Mouse (Mus musculus) liver, embryonic 15.5 days (tissue): ENCODE measurements around the gene AA986860. TPM values are rescaled to one million over a fixed set of nuclear protein-coding genes. Genes with fewer than 3 reads are reported as not detected.
A peak's percentile ranks its signal among the peaks of the same experiment; 100 is the strongest.

ENCODE experiments used
- ATAC-seq: fragments of 200-750 bp; cut with Nextera tagmentation; 2 replicates; pipeline ENCODE4 v1.8.0; 2017; ENCODE audit warnings: moderate number of reproducible peaks, mild to moderate bottlenecking, moderate library complexity; ENCODE audit not compliant: insufficient read depth
- H3K27ac ChIP-seq: fragments of 300-500 bp; sonication (generic); replicated peaks from 2 replicates; pipeline ENCODE4 v1.5.1; 2015; ENCODE audit warnings: mild to moderate bottlenecking, inconsistent platforms
- H3K27me3 ChIP-seq: fragments of 300-500 bp; sonication (generic); 2 replicates; pipeline ENCODE4 v1.6.1; 2015; ENCODE audit warnings: mild to moderate bottlenecking, inconsistent platforms
- H3K36me3 ChIP-seq: fragments of 300-500 bp; sonication (generic); replicated peaks from 2 replicates; pipeline ENCODE4 v1.6.1; 2015; ENCODE audit warnings: moderate library complexity, mild to moderate bottlenecking, inconsistent platforms
- H3K4me1 ChIP-seq: fragments of 300-500 bp; sonication (generic); replicated peaks from 2 replicates; pipeline ENCODE4 v1.6.1; 2015; ENCODE audit warnings: inconsistent platforms
- H3K4me2 ChIP-seq: fragments of 300-500 bp; sonication (generic); 2 replicates; pipeline ENCODE4 v1.6.1; 2015; ENCODE audit warnings: moderate library complexity, mild to moderate bottlenecking, inconsistent platforms
- H3K4me3 ChIP-seq: fragments of 300-500 bp; sonication (generic); replicated peaks from 2 replicates; pipeline ENCODE4 v1.5.1; 2015; ENCODE audit warnings: mild to moderate bottlenecking, inconsistent platforms
- H3K9ac ChIP-seq: fragments of 300-500 bp; sonication (generic); 2 replicates; pipeline ENCODE4 v1.6.1; 2015; ENCODE audit warnings: moderate library complexity, mild to moderate bottlenecking, inconsistent platforms
- H3K9me3 ChIP-seq: fragments of 300-500 bp; sonication (generic); replicated peaks from 2 replicates; pipeline ENCODE4 v1.6.1; 2016; ENCODE audit warnings: inconsistent platforms
- WGBS: fragments of 180-500 bp; shearing (Covaris S2); methylation state at CpG from one replicate; pipeline ENCODE4 v1.1.7; 2015; ENCODE audit warnings: mixed read lengths; ENCODE audit not compliant: insufficient replicate concordance; 5-methylcytosine and 5-hydroxymethylcytosine counted together
- polyA plus RNA-seq: library from polyadenylated mRNA; unstranded; fragments of >200 nt; fragmentation: Nextera tagmentation; extraction: Ambion mirVana; gene quantifications from 2 replicates; pipeline ENCODE4 v1.2.1, GENCODE M21; 2015

Gene AA986860
- polyA plus RNA-seq, 1 experiment from 2014 or later: 7.4 TPM

GRCm38 (mm10) chr1:130716513-130717290 is 15.1 kb upstream of the AA986860 start:
- Histone ChIP-seq H3K36me3 (peaks cover 27% of the 10 kb centered on the region), H3K9me3 (no peaks in the 10 kb centered on the region), H3K9ac (peak overlapping the region; percentile 89), H3K4me2 (peak overlapping the region; percentile 92), H3K4me1 (peaks cover 44% of the 10 kb centered on the region), H3K27me3 (no peaks in the 10 kb centered on the region), H3K27ac (peak overlapping the region; percentile 93), H3K4me3 (peak overlapping the region; percentile 98)
- WGBS: under 1% methylated on average over 42 of the region's 42 CpGs
- peak; percentile 6 for ATAC-seq

- no peaks in the 10 kb centered on the region for H3K9me3 ChIP-seq
- peak within 1 kb of the TSS; percentile 93 for H3K27ac ChIP-seq
- peak within 1 kb of the TSS; percentile 98 for H3K4me3 ChIP-seq
- peaks cover 44% of the 10 kb centered on the region for H3K4me1 ChIP-seq
- peak; percentile 65 for ATAC-seq
- peak within 1 kb of the TSS; percentile 92 for H3K4me2 ChIP-seq
- H3K27me3 ChIP-seq: no peaks in the 10 kb centered on the region
- H3K9ac ChIP-seq: peak within 1 kb of the TSS; percentile 89
- H3K36me3 ChIP-seq: peaks cover 27% of the 10 kb centered on the region
- under 1% methylated on average over 54 of the region's 54 CpGs for WGBS
These were observed 14.4 kb upstream of the AA986860 start, which contains the start of gene Yod1 for GRCm38 (mm10) chr1:130717291-130717871. Yod1 (plus strand) TSS chr1:130717327.

GRCm38 (mm10) chr1:130724206-130724605 is 7.6 kb upstream of the AA986860 start:
- no peak overlapping the region for H3K27ac ChIP-seq
- H3K9ac ChIP-seq: no peak overlapping the region
- 81% methylated on average over 5 of the region's 5 CpGs for WGBS
- no peaks in the 10 kb centered on the region for H3K9me3 ChIP-seq
- H3K27me3 ChIP-seq: no peaks in the 10 kb centered on the region
- H3K4me2 ChIP-seq: no peak overlapping the region
- peaks cover 8% of the 10 kb centered on the region for H3K4me1 ChIP-seq
- H3K36me3 ChIP-seq: peaks cover 31% of the 10 kb centered on the region
- H3K4me3 ChIP-seq: no peak overlapping the region
- no peak for ATAC-seq

- no peak overlapping the region for H3K9ac ChIP-seq
- no peak overlapping the region for H3K4me3 ChIP-seq
- peaks cover 19% of the 10 kb centered on the region for H3K4me1 ChIP-seq
- 96% methylated on average over 2 of the region's 2 CpGs for WGBS
- H3K4me2 ChIP-seq: no peak overlapping the region
- ATAC-seq: no peak
- peaks cover 23% of the 10 kb centered on the region for H3K36me3 ChIP-seq
- H3K27ac ChIP-seq: no peak overlapping the region
- H3K9me3 ChIP-seq: no peaks in the 10 kb centered on the region
- no peaks in the 10 kb centered on the region for H3K27me3 ChIP-seq
These were observed 5.4 kb upstream of the AA986860 start for GRCm38 (mm10) chr1:130726396-130726795.

GRCm38 (mm10) chr1:130728070-130728469 is 3.7 kb upstream of the AA986860 start:
- H3K27ac ChIP-seq: 0 out of 2 replicates have a peak overlapping the region, but pooled peaks have one; percentile 20
- peaks cover 35% of the 10 kb centered on the region for H3K4me1 ChIP-seq
- no peak overlapping the region for H3K9ac ChIP-seq
- WGBS: 33% methylated on average over 1 of the region's 1 CpGs
- no peaks in the 10 kb centered on the region for H3K27me3 ChIP-seq
- peaks cover 15% of the 10 kb centered on the region for H3K36me3 ChIP-seq
- no peak overlapping the region for H3K4me3 ChIP-seq
- H3K4me2 ChIP-seq: no peak overlapping the region
- no peaks in the 10 kb centered on the region for H3K9me3 ChIP-seq
- no peak for ATAC-seq

DNA sequence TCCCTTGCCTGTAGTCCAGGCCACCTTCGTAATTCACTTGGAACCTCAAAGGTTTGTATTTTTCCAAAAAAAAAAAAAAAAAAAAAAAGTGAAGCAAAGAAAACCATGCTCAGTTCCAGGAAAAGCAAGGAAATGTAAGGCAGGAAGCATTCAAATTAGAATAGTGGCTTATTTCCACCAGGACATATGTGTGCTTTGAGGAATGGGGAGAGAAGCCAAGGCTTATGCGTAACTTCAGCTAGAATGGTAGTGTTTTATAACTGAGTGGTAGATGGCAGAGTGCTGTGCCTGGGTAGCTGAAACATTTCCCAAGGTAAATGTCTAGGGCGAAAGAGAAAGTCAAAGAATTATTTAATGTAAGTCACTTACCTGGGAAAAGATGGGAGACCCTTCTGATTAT is 3.1 kb upstream of the AA986860 start:
- Histone ChIP-seq H3K27me3 (no peaks in the 10 kb centered on the region), H3K36me3 (peaks cover 9% of the 10 kb centered on the region), H3K9me3 (no peaks in the 10 kb centered on the region), H3K27ac (0 out of 2 replicates have a peak overlapping the region, but pooled peaks have one; percentile 9), H3K4me1 (peaks cover 42% of the 10 kb centered on the region), H3K4me2 (no peak overlapping the region), H3K9ac (no peak overlapping the region), H3K4me3 (no peak overlapping the region)
- ATAC-seq: no peak
- 82% methylated on average over 3 of the region's 3 CpGs for WGBS

- peaks cover 46% of the 10 kb centered on the region for H3K4me1 ChIP-seq
- H3K4me3 ChIP-seq: no peak within 1 kb of the TSS
- H3K4me2 ChIP-seq: no peak within 1 kb of the TSS
- 66% methylated on average over 2 of the region's 2 CpGs for WGBS
- ATAC-seq: no peak
- no peak within 1 kb of the TSS for H3K9ac ChIP-seq
- H3K36me3 ChIP-seq: peaks cover 4% of the 10 kb centered on the region; the same call in 1 of the 2 replicates
- no peaks in the 10 kb centered on the region for H3K9me3 ChIP-seq
- no peaks in the 10 kb centered on the region for H3K27me3 ChIP-seq
- 0 out of 2 replicates have a peak within 1 kb of the TSS, but pooled peaks have one; percentile 20 for H3K27ac ChIP-seq
These were observed 2.6 kb upstream of the AA986860 start, which contains the start of gene Pfkfb2 for GRCm38 (mm10) chr1:130729153-130729552. Pfkfb2 (minus strand) TSS chr1:130729253.

- ATAC-seq: peak; percentile 37
- Histone ChIP-seq H3K4me1 (peaks cover 83% of the 10 kb centered on the region), H3K4me3 (peak overlapping the region; percentile 64), H3K9ac (peak overlapping the region; percentile 49), H3K4me2 (peak overlapping the region; percentile 80), H3K9me3 (no peaks in the 10 kb centered on the region), H3K36me3 (peaks cover 8% of the 10 kb centered on the region), H3K27me3 (no peaks in the 10 kb centered on the region), H3K27ac (peak overlapping the region; percentile 89)
- 30% methylated on average over 13 of the region's 13 CpGs for WGBS
These were observed 1.2 kb downstream of the AA986860 start for GRCm38 (mm10) chr1:130732706-130733658.

- Histone ChIP-seq H3K27ac (peak overlapping the region; percentile 89), H3K4me1 (peaks cover 90% of the 10 kb centered on the region), H3K4me3 (peak overlapping the region; percentile 64), H3K9me3 (no peaks in the 10 kb centered on the region), H3K36me3 (peaks cover 15% of the 10 kb centered on the region), H3K9ac (peak overlapping the region; percentile 49), H3K27me3 (no peaks in the 10 kb centered on the region), H3K4me2 (peak overlapping the region; percentile 80)
- 66% methylated on average over 4 of the region's 4 CpGs for WGBS
- ATAC-seq: no peak
These were observed 1.9 kb downstream of the AA986860 start for GRCm38 (mm10) chr1:130733671-130734070.

DNA sequence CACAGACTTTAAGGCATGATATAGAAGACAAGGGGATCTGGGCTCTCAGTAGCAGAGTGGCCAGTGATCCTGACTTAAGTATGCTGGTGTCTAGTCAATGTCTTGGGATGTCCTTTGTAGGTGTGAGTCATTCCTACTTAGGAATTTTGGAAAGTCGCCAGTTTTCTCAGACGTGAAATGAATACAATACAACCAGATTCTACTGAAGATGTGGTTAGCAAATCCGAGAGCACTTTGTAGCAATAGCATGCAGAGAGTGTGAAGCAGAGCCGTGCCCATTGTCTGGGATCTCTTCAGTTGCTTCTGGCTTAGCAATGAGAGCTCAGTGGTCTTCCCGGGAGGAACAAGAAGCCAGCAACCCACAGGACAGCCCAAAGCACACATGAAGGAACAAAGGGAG is 2.7 kb downstream of the AA986860 start:
- no peak for ATAC-seq
- WGBS: 72% methylated on average over 5 of the region's 5 CpGs
- H3K36me3 ChIP-seq: peaks cover 17% of the 10 kb centered on the region
- peaks cover 96% of the 10 kb centered on the region for H3K4me1 ChIP-seq
- no peaks in the 10 kb centered on the region for H3K27me3 ChIP-seq
- 0 out of 2 replicates have a peak overlapping the region, but pooled peaks have one; percentile 10 for H3K9ac ChIP-seq
- peak overlapping the region; percentile 64 for H3K4me3 ChIP-seq
- H3K4me2 ChIP-seq: peak overlapping the region; percentile 80
- H3K9me3 ChIP-seq: no peaks in the 10 kb centered on the region
- H3K27ac ChIP-seq: peak overlapping the region; percentile 89
